Comparison of ENCODE assay signal across 33 mouse cellular contexts in genomic region chr12:114462566-114462965, GRCm38 (mm10).
"Had no signal": no experiment of that assay in that cellular context is flagged by ENCODE, and none has a peak within 500 bp of the region (broad histone marks: within the 10 kb centered on the region; RNA-seq: fewer than 3 reads in every experiment).

No protein-coding gene starts in this region.

- H3K4me1 ChIP-seq: heart, embryonic 12.5 days; heart, embryonic 13.5 days; heart, embryonic 15.5 days; hindbrain, embryonic 10.5 days; hindbrain, embryonic 12.5 days; hindbrain, embryonic 13.5 days; hindbrain, embryonic 15.5 days; intestine, embryonic 15.5 days; kidney, embryonic 15.5 days had no signal

- H3K9ac ChIP-seq: heart, embryonic 12.5 days; heart, embryonic 13.5 days; heart, embryonic 15.5 days; hindbrain, embryonic 12.5 days; hindbrain, embryonic 13.5 days; hindbrain, embryonic 15.5 days; intestine, embryonic 15.5 days; kidney, embryonic 15.5 days had no signal

- H3K27me3 ChIP-seq: heart, embryonic 12.5 days; heart, embryonic 13.5 days; heart, embryonic 15.5 days; hindbrain, embryonic 12.5 days; hindbrain, embryonic 13.5 days; hindbrain, embryonic 15.5 days; intestine, embryonic 15.5 days; kidney, embryonic 15.5 days had no signal

- H3K27ac ChIP-seq: heart, embryonic 13.5 days; heart, embryonic 15.5 days; hindbrain, embryonic 10.5 days; hindbrain, embryonic 12.5 days; hindbrain, embryonic 13.5 days; hindbrain, embryonic 15.5 days; hindbrain, postnatal 0 days; intestine, embryonic 15.5 days; kidney, embryonic 15.5 days; kidney, postnatal 0 days; layer of hippocampus, adult 2 months; left cerebral cortex, adult 2 months had no signal

- H3K36me3 ChIP-seq: heart, embryonic 12.5 days; heart, embryonic 13.5 days; heart, embryonic 15.5 days; hindbrain, embryonic 10.5 days; hindbrain, embryonic 12.5 days; hindbrain, embryonic 13.5 days; hindbrain, embryonic 15.5 days; intestine, embryonic 15.5 days; kidney, embryonic 15.5 days had no signal

- H3K9me3 ChIP-seq: intestine, embryonic 15.5 days had no signal

- ATAC-seq: hindbrain, embryonic 16.5 days; hindbrain, postnatal 0 days; intestine, embryonic 15.5 days; intestine, embryonic 16.5 days; intestine, postnatal 0 days had no signal

- DNase-seq: heart, postnatal 10 days; heart, postnatal 14 days; heart, postnatal 36 days; heart, postnatal 4 days; kidney, adult 11 months; kidney, adult 18-20 months; kidney, adult 2 months; kidney, adult 8-10 months; kidney, adult 9 months; kidney, postnatal 10 days; kidney, postnatal 14 days; kidney, postnatal 25 days; kidney, postnatal 36 days; kidney, postnatal 4 days; layer of hippocampus, adult 9-11 months; layer of hippocampus, postnatal 36 days had no signal

- H3K4me3 ChIP-seq: heart, embryonic 12.5 days; heart, embryonic 13.5 days; heart, embryonic 15.5 days; hindbrain, embryonic 10.5 days; hindbrain, embryonic 12.5 days; hindbrain, embryonic 13.5 days; hindbrain, embryonic 15.5 days; intestine, embryonic 15.5 days; kidney, embryonic 15.5 days; layer of hippocampus, adult 2 months; left cerebral cortex, adult 2 months had no signal

- H3K4me2 ChIP-seq: heart, embryonic 11.5 days; heart, embryonic 12.5 days; heart, embryonic 13.5 days; heart, embryonic 15.5 days; hindbrain, embryonic 12.5 days; hindbrain, embryonic 13.5 days; hindbrain, embryonic 15.5 days; intestine, embryonic 15.5 days; kidney, embryonic 15.5 days had no signal
